Mouse (Mus musculus) frontal cortex, adult (tissue): Measurements from ENCODE around the gene Galnt10.

ENCODE experiments used
- ATAC-seq: cut with Nextera tagmentation; 2 replicates; pipeline ENCODE4 v1.9.2; 2017; ENCODE audit warnings: mild to moderate bottlenecking, moderate library complexity, mixed read lengths; ENCODE audit not compliant: low TSS enrichment

Galnt10 gene

GRCm38 (mm10) chr11:57827915-57828545 is 182.8 kb downstream of the Galnt10 start:
- ATAC-seq, result no peak

DNA sequence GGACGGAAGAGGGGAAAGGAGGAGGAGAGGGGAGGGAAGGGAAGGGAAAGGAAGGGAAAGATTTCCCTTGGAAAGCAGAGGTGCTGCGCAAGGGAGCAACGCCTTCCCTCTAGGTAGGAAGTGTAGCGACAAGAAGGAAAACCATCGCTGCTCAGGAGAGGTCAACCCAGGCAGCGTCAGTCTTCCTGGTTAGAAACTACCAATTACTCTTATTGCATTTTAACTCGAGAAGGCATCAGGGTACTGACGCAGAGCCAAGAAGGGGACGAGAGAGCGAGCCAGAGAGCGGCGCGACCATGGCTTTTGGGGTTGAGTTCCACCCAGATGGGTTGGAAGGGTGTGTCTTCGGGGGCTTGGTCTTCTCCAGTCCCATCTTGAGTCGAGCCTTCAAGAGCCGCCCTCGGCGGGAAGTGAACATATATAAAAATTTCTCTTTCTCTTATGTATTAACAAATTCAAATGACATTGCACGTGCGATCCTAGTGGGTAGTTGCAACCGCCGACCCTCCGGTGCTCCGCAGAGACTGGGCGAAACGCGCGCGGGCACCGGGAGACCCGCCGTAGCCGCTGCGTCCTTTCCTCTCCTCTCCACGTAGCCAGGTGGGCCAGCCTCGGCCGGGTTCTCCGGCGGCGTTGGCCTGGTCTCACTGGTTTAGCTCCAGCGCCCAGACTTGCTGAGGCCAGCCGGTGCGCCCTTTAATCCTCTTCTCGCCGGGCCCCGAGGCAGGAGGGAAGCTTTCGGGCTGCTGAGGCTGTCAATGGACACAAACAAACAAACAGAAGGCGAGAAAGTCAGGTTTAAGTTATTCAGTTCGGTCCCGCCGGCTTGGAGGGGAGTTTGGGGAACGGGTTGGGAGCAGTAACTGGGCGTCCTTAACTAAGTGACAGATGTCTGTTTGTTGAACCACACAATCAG is 184.0 kb downstream of the Galnt10 start:
- no peak for ATAC-seq

- no peak for ATAC-seq
Measured at GRCm38 (mm10) chr11:57829871-57830775, 184.9 kb downstream of the Galnt10 start.

GRCm38 (mm10) chr11:57831281-57831781 is 186.1 kb downstream of the Galnt10 start:
- ATAC-seq, result no peak

- ATAC-seq, result no peak
Measured at GRCm38 (mm10) chr11:57831861-57832260, 186.6 kb downstream of the Galnt10 start.

DNA sequence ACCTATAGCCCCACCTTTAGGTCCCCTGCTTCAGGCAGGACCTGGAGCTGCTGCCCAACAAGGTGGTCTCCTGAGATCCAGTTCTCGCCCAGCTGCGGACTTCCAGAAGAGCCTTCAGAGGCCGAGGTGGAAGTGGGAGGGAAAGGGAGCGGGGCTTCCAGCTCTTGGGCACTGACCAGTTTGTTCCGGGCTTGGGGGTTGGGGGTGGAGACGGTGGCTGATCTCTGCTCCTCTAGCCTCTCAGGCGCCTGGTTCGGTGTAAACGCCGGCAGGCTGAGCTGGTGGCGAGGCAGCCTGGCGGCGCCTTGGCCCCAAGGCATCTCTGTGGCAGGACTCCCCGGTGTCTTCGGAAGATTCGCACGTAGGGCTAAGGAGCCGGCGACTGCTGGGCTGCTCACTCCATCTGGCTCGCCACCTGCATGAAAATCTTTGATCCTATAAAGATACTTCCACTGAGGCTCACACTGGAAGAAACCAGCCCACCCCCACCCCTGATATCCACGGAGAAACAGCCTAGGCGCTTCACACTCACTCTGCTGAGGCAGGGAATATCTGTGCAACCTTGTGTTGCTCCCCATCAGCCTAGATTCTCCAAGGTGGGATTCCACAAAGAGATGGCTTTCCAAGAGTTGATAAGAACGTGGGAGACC is 187.4 kb downstream of the Galnt10 start, which contains the start of gene Hand1:
Gene Hand1, minus strand, starts transcription at position 267 of the 650 bp plus-strand sequence.
- ATAC-seq, result no peak

- ATAC-seq, result no peak
Measured at GRCm38 (mm10) chr11:57833296-57833977, 188.2 kb downstream of the Galnt10 start.

DNA sequence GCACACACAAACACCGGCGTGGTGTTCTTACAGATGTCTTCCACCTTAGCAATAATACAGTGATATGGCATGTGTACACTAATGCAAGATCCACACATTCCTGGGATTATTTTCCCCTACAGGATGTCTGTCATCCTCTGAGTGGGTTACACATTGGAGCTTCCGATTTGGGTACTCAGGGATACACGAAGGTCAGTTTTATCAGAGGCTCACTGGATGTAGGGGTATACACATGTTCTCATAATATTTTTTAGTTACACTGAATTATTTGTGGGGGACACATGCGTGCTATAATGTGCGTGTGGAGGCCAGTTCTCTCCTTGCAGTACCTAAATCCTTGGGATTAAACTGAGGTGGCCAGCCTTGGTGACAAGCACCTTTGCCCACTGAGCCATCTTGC is 188.8 kb downstream of the Galnt10 start:
- no peak for ATAC-seq

- no peak for ATAC-seq
Measured at GRCm38 (mm10) chr11:57835331-57835730, 190.1 kb downstream of the Galnt10 start.

DNA sequence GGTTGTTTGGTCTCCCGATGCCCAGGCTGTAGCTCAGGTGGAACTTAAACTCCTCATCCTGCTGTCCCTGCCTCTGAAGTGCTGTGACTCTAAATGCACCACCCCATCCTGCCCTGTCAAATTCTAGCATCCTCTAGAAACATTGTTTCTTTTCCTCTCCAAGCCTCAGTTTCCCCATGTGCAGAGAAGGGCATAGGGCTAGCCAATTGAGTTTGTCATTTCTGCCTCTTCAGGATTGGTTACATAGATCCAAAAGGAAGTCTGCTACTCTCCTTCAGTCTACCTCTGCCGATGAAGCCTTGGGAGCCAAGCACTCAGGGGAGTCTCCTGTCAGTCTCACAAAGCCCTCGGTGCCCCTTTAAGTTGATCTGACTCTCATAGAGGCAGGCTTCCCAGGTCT is 190.7 kb downstream of the Galnt10 start:
- no peak for ATAC-seq

DNA sequence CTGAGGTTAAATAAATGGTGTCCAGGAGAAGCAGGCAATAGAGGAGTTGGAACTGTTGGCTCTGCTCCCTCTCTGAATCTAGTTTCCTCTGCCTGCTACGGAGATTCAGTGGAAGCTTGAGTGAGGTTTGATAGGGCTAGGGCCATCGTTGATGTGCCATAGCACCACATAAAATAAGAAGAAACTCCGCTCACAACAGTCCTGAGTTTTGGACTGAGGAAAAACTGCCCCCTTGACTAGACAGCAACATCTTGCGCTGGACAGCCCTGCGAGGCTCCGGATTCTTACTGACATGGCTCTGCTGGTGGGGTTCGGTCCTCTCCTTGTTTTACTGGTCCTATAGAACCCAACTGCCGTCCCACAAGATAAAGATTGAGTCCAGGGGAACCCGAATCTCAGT is 191.2 kb downstream of the Galnt10 start:
- no peak for ATAC-seq
